Mouse (Mus musculus) liver, embryonic 14.5 days (tissue): Measurements from ENCODE around the gene Rabepk. TPM values are rescaled to one million over a fixed set of nuclear protein-coding genes. Genes with fewer than 3 reads are reported as not detected.
"Not testable (repeated sequence)": the region's sequence is repeated elsewhere in the genome, so short reads cannot be mapped to it uniquely, and the experiment has no call there.

Source experiments
- ATAC-seq: fragments of 200-750 bp; cut with Nextera tagmentation; 2 replicates; pipeline ENCODE4 v1.8.0; 2017; ENCODE audit warnings: moderate number of reproducible peaks, mild to moderate bottlenecking, moderate library complexity; ENCODE audit not compliant: insufficient read depth
- DNase-seq, 3 experiments: peaks; one replicate each; pipeline ENCODE4 v3.0.0-alpha.2; 2012 to 2013; ENCODE audit warnings: low read depth in 3 of 3, low spot score in 3 of 3
- H3K27ac ChIP-seq: fragments of 300-500 bp; sonication (generic); 2 replicates; pipeline ENCODE4 v1.5.1; 2014; ENCODE audit warnings: moderate library complexity, mild to moderate bottlenecking, control low read depth, inconsistent platforms
- H3K27me3 ChIP-seq: fragments of 300-500 bp; sonication (generic); 2 replicates; pipeline ENCODE4 v1.6.1; 2014; ENCODE audit warnings: mild to moderate bottlenecking, low read length, moderate library complexity; ENCODE audit not compliant: control insufficient read depth, insufficient read depth
- H3K36me3 ChIP-seq: fragments of 300-500 bp; sonication (generic); replicated peaks from 2 replicates; pipeline ENCODE4 v1.6.1; 2014; ENCODE audit warnings: low read depth; ENCODE audit not compliant: control insufficient read depth, insufficient read depth
- H3K4me1 ChIP-seq, 2 experiments: fragments of 200-500 bp in 1 of 2; fragments of 300-500 bp in 1 of 2; sonication (generic) in 1 of 2; replicated peaks; 2 replicates each; pipeline ENCODE4 v1.6.1; 2012 to 2014; ENCODE audit warnings: antibody characterized with exemption in 1 of 2, inconsistent platforms in 1 of 2, low read length in 1 of 2; ENCODE audit not compliant: control insufficient read depth in 2 of 2, insufficient read depth in 2 of 2
- H3K4me2 ChIP-seq: fragments of 300-500 bp; sonication (generic); 2 replicates; pipeline ENCODE4 v1.6.1; 2014; ENCODE audit warnings: low read depth, mild to moderate bottlenecking, control low read depth, moderate library complexity
- H3K4me3 ChIP-seq, 2 experiments: fragments of 200-500 bp in 1 of 2; fragments of 300-500 bp in 1 of 2; sonication (generic) in 1 of 2; 2 replicates each; pipeline ENCODE4 v1.5.1; 2012 to 2014; ENCODE audit warnings: low read depth in 2 of 2, low read length in 2 of 2, mild to moderate bottlenecking in 2 of 2, control low read depth in 1 of 2, inconsistent platforms in 1 of 2, moderate library complexity in 1 of 2; ENCODE audit not compliant: insufficient read depth in 1 of 2
- H3K9ac ChIP-seq: fragments of 300-500 bp; sonication (generic); replicated peaks from 2 replicates; pipeline ENCODE4 v1.6.1; 2014; ENCODE audit warnings: mild to moderate bottlenecking, control low read depth, moderate library complexity
- H3K9me3 ChIP-seq: fragments of 300-500 bp; sonication (generic); 2 replicates; pipeline ENCODE4 v1.6.1; 2016; ENCODE audit warnings: low read length, mixed read lengths; ENCODE audit not compliant: control insufficient read depth
- CTCF ChIP-seq: IDR thresholded peaks from 2 replicates; pipeline ENCODE4 v1.5.1; 2016; ENCODE audit warnings: antibody characterized with exemption, low read depth, control low read depth
- EP300 ChIP-seq: IDR thresholded peaks from 2 replicates; pipeline ENCODE4 v1.6.1; 2016; ENCODE audit warnings: antibody characterized with exemption, low read depth
- WGBS: fragments of 180-500 bp; shearing (Covaris S2); extraction: QIAGEN DNeasy Blood & Tissue Kit; methylation state at CpG from one replicate; pipeline ENCODE4 v1.1.7; 2014; ENCODE audit not compliant: insufficient replicate concordance; 5-methylcytosine and 5-hydroxymethylcytosine counted together
- polyA plus RNA-seq, 2 experiments: library from polyadenylated mRNA; depleted of rRNA in 1 of 2; stranded (reverse) in 1 of 2; unstranded in 1 of 2; fragments of >200 nt; fragmentation: Nextera tagmentation in 1 of 2; extraction: Ambion mirVana in 1 of 2; gene quantifications; 2 replicates each; pipeline versions ENCODE4 v1.2.1 to v1.2.3; 2012 to 2014

Gene Rabepk
- polyA plus RNA-seq, 2 experiments = 15.3 to 25.6 TPM

DNA sequence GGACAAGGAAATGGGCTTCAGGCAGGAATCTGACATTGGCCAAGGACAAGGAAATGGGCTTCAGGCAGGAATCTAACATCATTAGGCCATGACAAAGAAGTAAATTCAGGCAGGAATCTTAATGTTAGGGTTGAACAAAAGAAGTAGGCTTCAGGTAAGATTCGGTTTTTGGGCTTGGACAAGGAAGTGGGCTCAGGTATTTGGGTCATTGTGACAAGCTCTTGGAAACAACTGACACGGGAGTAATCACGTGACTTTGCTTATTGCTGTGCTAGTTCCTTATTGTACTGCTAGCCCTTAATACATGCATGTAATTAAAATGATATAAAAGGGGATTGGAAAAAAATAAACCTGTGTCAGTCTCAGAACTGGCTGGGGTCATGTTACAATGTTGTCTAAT, 36.0 kb upstream of the Rabepk start:
- no peak overlapping the region for H3K9ac ChIP-seq
- H3K9me3 ChIP-seq = no peaks in the 10 kb centered on the region
- H3K4me1 ChIP-seq = no peaks in the 10 kb centered on the region
- DNase-seq = no peak
- H3K27ac ChIP-seq = no peak overlapping the region
- no peak for ATAC-seq
- TF ChIP-seq EP300 (no peak), CTCF (no peak)
- H3K4me2 ChIP-seq = no peak overlapping the region
- WGBS = 52% methylated on average over 3 of the region's 3 CpGs
- no peaks in the 10 kb centered on the region for H3K36me3 ChIP-seq
- H3K4me3 ChIP-seq = no peak overlapping the region
- no peaks in the 10 kb centered on the region for H3K27me3 ChIP-seq

DNA sequence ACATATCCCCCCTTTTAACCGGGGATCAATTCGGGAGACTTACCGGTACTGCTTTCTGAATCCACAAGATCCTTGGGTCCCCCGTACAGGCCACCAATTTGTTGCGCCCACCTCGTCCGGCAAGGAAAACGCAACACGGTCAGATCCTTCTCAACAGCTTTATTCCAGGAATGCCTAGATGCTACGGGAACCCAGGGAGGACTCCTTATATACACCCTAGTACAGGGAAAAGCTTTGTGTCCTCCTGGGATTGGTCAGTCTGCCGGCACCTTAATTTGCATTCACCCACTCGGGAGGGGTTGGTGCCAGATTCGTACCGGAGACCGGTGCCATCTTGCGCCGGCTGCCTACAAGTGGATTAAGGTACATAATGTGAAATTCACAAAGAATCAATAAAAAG, 33.9 kb upstream of the Rabepk start:
- Histone ChIP-seq H3K4me1 (no peaks in the 10 kb centered on the region), H3K4me3 (no peak overlapping the region), H3K4me2 (no peak overlapping the region), H3K9ac (no peak overlapping the region), H3K27me3 (no peaks in the 10 kb centered on the region), H3K36me3 (no peaks in the 10 kb centered on the region), H3K27ac (no peak overlapping the region), H3K9me3 (no peaks in the 10 kb centered on the region)
- WGBS = 81% methylated on average over 17 of the region's 17 CpGs
- ATAC-seq = no peak
- TF ChIP-seq EP300 (no peak), CTCF (no peak)
- DNase-seq = no peak

DNA sequence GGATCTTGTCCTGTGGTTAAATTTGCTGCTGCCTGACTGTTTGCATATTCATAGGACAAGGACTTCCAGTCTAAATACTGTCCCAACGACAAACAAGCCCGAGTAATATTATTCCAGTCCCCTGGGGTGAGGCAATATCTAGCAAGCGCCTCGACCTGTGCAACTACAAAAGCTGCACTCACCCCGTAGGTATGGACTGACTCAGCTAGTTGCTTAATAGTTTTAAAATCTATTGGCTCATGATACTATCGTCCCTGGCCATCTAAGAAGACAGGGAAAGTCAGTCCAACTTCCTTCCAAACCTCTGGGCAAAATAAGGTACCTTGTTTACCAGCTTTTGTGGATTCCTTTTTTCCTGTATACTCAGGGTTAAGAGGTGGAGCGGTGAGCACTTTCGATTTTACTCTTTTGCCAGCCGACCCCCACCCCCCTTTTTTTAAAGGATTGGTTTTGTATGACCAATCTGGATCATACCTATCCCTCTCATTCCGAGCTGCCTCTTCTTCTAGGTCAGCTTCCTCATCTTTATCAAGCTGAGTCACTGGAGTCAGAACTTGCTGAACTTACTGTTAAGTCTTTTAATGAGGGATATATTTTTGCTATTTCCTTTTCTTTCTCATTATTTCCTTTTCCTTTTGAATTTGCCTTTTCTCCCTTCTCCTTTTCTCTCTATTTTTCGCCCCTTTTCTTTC, 33.2 kb upstream of the Rabepk start, which contains the start of gene Gm34653:
TSS of gene Gm34653 (plus strand) at position 242 of the 692 bp plus-strand sequence.
- not testable (repeated sequence) for H3K4me1 ChIP-seq, ATAC-seq, H3K4me2 ChIP-seq, H3K36me3 ChIP-seq, H3K9me3 ChIP-seq, DNase-seq, H3K27me3 ChIP-seq, H3K27ac ChIP-seq, H3K9ac ChIP-seq, H3K4me3 ChIP-seq
- WGBS = 50% methylated on average over 11 of the region's 11 CpGs

DNA sequence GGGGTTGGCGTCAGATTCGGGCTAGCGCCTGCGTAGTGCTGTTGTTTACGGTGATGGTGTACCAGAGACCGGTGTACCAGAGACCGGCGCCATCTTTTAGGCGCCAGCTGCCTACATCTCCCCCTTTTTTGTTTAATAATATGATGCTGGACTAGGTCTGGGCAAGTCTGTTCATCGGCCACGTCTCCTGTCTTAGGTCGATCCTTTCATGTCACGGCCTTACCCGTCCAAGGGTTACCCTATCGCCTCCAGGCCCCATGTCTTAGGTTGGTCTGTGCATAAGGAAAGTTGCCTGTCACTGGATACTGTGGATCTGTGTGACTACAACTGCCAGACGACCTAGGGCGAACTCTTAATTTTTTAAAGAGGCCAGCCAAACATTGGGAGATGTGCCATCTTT, 30.4 kb upstream of the Rabepk start:
- not testable (repeated sequence) for DNase-seq, H3K4me3 ChIP-seq, H3K4me2 ChIP-seq, H3K9me3 ChIP-seq, H3K4me1 ChIP-seq, ATAC-seq, H3K9ac ChIP-seq, H3K27ac ChIP-seq, H3K27me3 ChIP-seq, H3K36me3 ChIP-seq
- WGBS = 89% methylated on average over 17 of the region's 17 CpGs

DNA sequence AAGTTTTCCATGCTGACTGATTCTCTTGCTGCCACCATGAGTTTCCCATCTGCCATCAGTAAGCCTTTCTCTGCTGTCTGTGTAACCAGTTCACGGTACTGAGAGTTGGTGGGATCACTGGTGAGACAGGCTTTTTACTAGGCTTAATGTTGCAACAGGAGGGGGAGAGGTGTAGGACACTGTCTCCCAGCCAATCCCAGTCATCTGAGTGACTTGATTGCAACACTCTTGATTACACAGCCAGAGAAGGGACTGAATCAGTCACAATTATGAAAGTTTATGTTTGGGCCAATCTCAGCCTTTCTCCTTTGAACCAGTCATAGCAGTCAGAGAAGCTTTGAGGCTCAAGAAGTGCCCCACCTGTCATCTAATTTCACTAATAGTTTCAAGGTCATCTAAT, 28.3 kb upstream of the Rabepk start:
- H3K9me3 ChIP-seq = no peaks in the 10 kb centered on the region
- TF ChIP-seq CTCF = no peak
- no peak for TF ChIP-seq EP300
- no peak for ATAC-seq
- no peak overlapping the region for H3K9ac ChIP-seq
- H3K36me3 ChIP-seq = peaks cover 4% of the 10 kb centered on the region; the same call in 1 of the 2 replicates
- H3K4me2 ChIP-seq = no peak overlapping the region
- WGBS = 68% methylated on average over 1 of the region's 1 CpGs
- no peak overlapping the region for H3K4me3 ChIP-seq
- H3K27me3 ChIP-seq = no peaks in the 10 kb centered on the region
- peaks cover 15 to 20% of the 10 kb centered on the region in 2 experiments for H3K4me1 ChIP-seq
- no peak overlapping the region for H3K27ac ChIP-seq
- no peak for DNase-seq
